Mouse (Mus musculus): ENCODE measurements around the gene Myt1l.

GRCm38 (mm10) chr12:29695194-29695593 is 167.0 kb downstream of the Myt1l start:
- TF ChIP-seq POLR2A (IDR thresholded peaks at IDR 0.05; ENCODE audit: low read depth, low read length) (no peak), CTCF (conservative IDR thresholded peaks at IDR 0.05; ENCODE audit: insufficient read depth, insufficient read length, low read depth, low read length) (no peak)

Data from kidney, adult 2 months (tissue).